Mouse (Mus musculus): Measurements from ENCODE around the gene Pigk.

Gene Pigk

DNA sequence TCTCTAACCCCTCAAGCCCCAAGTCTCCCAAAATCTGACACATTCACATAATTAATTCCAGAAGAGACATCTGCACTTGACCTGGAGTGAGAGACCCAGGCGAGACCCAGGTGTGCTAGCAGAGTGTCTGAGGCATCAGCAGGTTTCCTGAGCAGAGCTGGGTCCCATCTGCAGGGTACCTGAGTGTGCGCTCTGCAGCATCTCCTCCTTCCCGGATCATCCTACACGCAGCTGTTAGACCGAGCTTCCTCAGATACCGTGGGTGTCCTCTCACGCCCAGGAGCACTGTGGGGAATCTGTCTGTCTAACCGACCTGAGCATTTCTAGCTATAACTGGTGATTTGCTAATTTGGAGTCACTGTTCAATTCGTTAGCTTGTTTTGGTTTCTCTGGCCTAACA is 10.5 kb downstream of the Pigk start:
- intact Hi-C loops (cut with DNase I): no loop called here

GRCm38 (mm10) chr3:152728238-152728637 is 14.3 kb downstream of the Pigk start:
- intact Hi-C loops (cut with DNase I): no loop called here

- intact Hi-C loops (cut with DNase I): no loop called here
These were observed 19.1 kb downstream of the Pigk start for GRCm38 (mm10) chr3:152733011-152733410.

- intact Hi-C loops (cut with DNase I): no loop called here
These were observed 19.6 kb downstream of the Pigk start for GRCm38 (mm10) chr3:152733513-152733912.

GRCm38 (mm10) chr3:152734100-152734499 is 20.2 kb downstream of the Pigk start:
- intact Hi-C loops (cut with DNase I): no loop called here

DNA sequence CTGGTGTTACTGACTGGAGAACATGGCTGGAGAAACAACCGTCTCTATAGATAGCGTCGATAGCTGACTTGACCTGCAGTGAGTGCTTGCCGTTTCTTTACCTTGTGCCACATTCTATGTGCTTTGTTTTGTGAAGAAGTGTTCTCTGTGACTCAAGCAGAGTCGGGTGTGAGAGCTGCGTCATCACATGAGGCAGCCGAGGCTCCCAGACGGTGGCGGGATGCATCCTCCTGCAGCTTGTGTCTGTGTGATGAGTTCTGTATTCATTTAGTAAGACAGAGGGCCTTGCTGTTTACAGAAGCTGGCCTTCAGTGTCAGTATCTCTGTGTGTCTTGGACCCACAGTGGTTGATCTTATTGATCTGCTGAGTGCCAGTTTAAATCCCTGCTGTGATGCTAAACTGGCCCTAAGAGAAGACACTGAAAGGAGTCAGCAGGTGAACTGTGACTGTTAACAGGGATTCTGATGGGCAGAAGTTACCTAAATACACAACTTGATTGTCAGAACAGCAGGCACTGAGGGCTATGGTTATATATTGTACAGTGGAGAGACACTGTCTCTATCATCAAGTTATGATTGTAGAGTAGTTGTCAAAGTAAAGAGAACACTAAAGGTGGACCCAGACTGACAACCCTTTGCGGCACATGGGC is 21.8 kb downstream of the Pigk start:
- intact Hi-C loops (cut with DNase I): no loop called here

GRCm38 (mm10) chr3:152744301-152744700 is 30.4 kb downstream of the Pigk start:
- intact Hi-C loops (cut with DNase I): loop anchor here (10.0 kb wide), 2 partner anchors 350 to 480 kb away; partner anchors contain the start of genes Nexn and Zzz3

DNA sequence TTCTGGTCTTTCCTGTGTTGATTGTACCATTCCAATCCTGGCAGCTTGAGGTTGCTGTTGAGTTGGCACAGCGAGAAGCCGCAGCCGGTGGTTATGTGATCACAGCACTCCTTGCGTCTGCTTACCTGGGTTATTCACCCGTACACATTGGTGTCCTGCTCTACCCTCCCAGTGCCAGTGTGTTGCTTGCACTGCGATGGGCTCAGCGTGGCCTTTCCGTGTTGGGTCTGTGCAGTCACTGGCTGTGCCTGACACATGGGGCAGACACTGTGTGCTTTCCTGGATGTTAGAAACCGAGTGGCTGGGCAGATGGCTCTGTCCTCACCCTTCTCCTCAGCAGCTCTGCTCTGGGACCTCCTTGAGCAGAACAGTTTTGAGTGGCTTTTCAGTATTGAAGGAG is 31.7 kb downstream of the Pigk start:
- intact Hi-C loops (cut with DNase I): loop anchor here (10.0 kb wide), 2 partner anchors 351 to 481 kb away; partner anchors contain the start of genes Nexn and Zzz3

GRCm38 (mm10) chr3:152749461-152749871 is 35.6 kb downstream of the Pigk start:
- intact Hi-C loops (cut with DNase I): loop anchor here (2.0 to 10.0 kb wide), 3 partner anchors 275 to 485 kb away; partner anchors contain the start of genes Nexn and Zzz3

DNA sequence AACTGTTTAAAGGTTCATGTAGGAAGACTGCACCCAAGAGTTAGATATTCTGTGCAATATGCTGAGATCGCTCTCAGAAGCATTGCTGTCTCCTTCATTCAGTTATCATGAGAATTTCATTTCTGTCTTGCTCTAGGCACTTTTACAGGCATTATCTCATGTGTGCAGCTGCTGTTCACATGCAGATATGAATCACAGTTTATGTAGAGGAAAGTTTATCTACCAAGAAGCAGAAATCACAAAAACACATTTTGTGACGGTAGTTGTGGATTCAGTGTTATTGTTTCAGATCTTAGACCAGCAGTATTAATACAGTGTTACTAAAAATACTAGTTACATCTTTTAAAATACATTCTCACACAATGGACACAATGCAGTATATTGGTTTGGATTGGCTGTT is 36.0 kb downstream of the Pigk start:
- intact Hi-C loops (cut with DNase I): loop anchor here (2.0 to 10.0 kb wide), 3 partner anchors 275 to 485 kb away; partner anchors contain the start of genes Nexn and Zzz3

GRCm38 (mm10) chr3:152752911-152753310 is 39.0 kb downstream of the Pigk start:
- intact Hi-C loops (cut with DNase I): no loop called here

DNA sequence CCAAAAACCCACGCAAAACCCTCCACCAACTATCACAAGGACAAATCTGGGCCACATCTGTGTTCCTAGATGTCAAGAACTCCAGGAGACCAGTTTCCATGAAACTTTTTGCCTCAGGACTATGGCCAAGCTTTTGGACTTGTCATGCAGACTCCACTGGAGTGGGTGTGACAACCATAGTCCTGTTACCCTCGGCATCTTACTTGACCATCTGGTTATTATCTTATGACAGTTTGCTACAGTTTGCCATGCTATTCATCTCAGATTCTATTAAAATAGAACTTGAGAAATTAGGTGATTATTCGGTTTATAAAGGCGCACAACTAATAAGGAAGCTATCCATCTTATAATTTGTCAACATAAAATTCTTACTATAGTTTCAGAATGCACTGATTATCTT is 39.4 kb downstream of the Pigk start:
- intact Hi-C loops (cut with DNase I): no loop called here

GRCm38 (mm10) chr3:152753920-152754764 is 40.2 kb downstream of the Pigk start:
- intact Hi-C loops (cut with DNase I): no loop called here

DNA sequence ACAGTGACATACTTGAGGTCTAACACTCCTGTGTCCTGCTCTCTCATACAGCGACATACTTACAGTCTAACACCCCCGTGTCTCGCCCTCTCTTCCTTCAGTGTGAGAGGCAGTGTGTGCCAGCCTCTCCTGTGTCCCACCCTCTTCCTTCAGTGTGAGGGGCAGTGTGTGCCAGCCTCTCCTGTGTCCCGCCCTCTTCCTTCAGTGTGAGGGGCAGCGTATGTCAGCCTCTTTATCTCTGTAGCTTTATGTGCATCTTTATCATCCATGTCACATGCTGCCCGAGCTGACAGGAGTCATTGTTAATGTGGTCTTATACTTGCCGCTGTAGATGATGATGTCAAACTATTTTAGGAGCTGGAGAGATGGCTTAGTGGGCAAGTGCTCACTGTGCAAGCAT is 41.6 kb downstream of the Pigk start:
- intact Hi-C loops (cut with DNase I): no loop called here

- intact Hi-C loops (cut with DNase I): no loop called here
These were observed 43.0 kb downstream of the Pigk start for GRCm38 (mm10) chr3:152756896-152757295.

DNA sequence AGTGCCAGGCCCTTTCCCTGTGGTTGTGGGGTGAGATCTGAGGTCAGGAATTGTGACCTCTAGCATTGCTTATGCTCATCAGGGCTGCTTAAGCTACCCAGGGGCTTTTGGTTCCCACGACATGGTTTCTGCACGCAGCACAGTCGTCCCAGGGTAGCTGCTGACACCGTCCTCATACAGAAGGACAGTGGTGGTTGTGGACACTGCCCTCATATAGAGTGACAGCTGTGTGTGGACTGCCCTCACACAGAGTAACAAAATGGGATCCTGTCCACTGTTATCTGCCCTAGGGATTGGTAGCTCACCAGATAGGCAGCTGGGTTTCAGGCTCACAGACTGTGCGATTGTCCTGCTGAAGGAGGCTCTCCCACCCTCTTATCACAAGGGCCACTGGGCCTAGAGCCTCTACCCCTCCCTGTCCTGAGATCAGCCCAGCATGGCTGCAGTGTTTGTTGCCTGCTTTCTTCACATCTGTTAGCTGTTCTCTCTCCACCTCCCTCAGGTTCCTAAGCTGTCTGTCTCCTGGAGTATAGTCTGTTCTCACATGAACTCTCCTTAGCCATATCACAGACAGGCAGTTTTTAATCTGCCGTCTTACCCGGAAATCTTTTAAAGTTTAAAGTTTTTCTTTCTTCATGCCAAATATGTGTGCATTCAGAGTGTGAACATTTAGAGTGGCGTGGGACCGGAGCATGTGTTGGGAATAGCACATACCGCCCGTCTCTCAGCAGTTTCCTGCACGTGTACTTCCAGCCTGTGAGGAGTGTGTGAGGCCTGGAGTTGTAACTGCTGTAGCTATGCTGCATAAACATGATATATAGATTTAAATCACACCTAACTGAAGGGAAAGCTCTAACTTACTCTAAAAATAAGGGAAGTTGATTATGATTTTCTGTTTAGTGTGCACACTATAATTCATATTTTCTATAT is 43.8 kb downstream of the Pigk start:
- intact Hi-C loops (cut with DNase I): no loop called here

- intact Hi-C loops (cut with DNase I): no loop called here
These were observed 44.7 kb downstream of the Pigk start for GRCm38 (mm10) chr3:152758500-152759032.

GRCm38 (mm10) chr3:152761116-152761515 is 47.2 kb downstream of the Pigk start:
- intact Hi-C loops (cut with DNase I): loop anchor here (10.0 kb wide), 1 partner anchor 744 kb away; no protein-coding TSS in a partner anchor

DNA sequence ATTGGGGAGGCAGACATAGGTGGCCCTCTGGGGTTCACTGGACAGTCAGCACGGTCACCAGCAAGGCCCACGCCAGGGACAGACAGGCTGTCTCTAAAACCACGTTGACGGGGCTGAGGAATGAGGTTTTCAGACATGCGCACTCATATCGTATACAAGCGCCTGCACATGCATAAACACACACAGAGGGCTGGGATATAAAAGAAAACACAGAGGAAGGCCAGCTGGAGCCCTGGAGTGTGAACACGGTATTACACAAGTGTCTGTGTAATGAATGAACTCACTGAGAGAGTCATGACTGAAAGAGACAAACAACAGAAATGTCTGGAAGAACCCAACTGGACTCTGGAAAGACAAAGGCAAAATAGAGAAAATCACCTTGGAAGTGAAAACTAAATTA is 47.8 kb downstream of the Pigk start:
- intact Hi-C loops (cut with DNase I): loop anchor here (10.0 kb wide), 1 partner anchor 743 kb away; no protein-coding TSS in a partner anchor

DNA sequence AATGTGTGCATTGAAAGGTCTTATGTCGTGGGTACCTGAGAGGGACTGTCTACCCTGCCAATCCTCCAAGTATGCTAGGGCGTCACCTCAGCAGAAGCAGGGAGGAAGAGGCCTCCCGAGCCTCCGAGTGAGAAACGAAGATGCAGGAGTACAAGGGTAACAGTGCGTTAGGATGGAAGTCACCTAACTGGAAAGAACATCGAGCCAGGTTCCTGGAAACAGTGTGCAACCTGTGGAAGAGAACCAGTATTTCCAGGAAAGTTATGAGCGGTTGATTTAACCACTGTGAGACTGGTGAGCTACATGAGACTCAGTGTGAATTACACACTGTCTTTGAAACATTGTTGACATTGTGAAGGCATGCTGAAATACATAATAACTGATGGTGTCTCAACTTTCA is 48.4 kb downstream of the Pigk start:
- intact Hi-C loops (cut with DNase I): loop anchor here (10.0 kb wide), 1 partner anchor 742 kb away; no protein-coding TSS in a partner anchor

Data from adrenal gland (tissue).